Comparison of ENCODE assay signal across 19 mouse cellular contexts in genomic region chr17:45590410-45590809, GRCm38 (mm10). TPM values are rescaled to one million over a fixed set of nuclear protein-coding genes. Genes with fewer than 3 reads are reported as not detected.
A peak's percentile ranks its signal among the peaks of the same experiment; 100 is the strongest.
DNase-seq lines count a peak whose midpoint lies in the region; ATAC-seq lines count a peak whose summit lies in the region.
"Had no signal": no experiment of that assay in that cellular context is flagged by ENCODE, and none has a peak within 500 bp of the region (broad histone marks: within the 10 kb centered on the region; RNA-seq: fewer than 3 reads in every experiment).

No protein-coding gene starts in this region.

- H3K9ac ChIP-seq in forebrain, embryonic 11.5 days (ENCODE audit: low read length): no peak overlapping the region
- no peak overlapping the region for H3K9ac ChIP-seq in forebrain, embryonic 15.5 days (replicated peaks)
- H3K9ac ChIP-seq in liver, embryonic 12.5 days: no peak overlapping the region
- H3K9ac ChIP-seq: hindbrain, embryonic 12.5 days; limb, embryonic 15.5 days; lung, embryonic 14.5 days; midbrain, embryonic 13.5 days had no signal

- peaks cover 13% of the 10 kb centered on the region for H3K27me3 ChIP-seq in forebrain, embryonic 11.5 days (ENCODE audit: control insufficient read depth, insufficient read depth, low read length)
- no peaks in the 10 kb centered on the region for H3K27me3 ChIP-seq in forebrain, embryonic 15.5 days
- H3K27me3 ChIP-seq in liver, embryonic 12.5 days (replicated peaks): no peaks in the 10 kb centered on the region
- H3K27me3 ChIP-seq: limb, embryonic 15.5 days had no signal

- H3K9me3 ChIP-seq in forebrain, embryonic 11.5 days (ENCODE audit: control insufficient read depth, low read length): no peaks in the 10 kb centered on the region
- no peaks in the 10 kb centered on the region for H3K9me3 ChIP-seq in forebrain, embryonic 15.5 days
- no peaks in the 10 kb centered on the region for H3K9me3 ChIP-seq in liver, embryonic 12.5 days (replicated peaks)
- H3K9me3 ChIP-seq: hindbrain, embryonic 12.5 days; limb, embryonic 15.5 days; midbrain, embryonic 13.5 days had no signal

- DNase-seq in forebrain, embryonic 11.5 days (ENCODE audit: low spot score): peak; percentile 41
- DNase-seq in liver: peak; percentile 1
- peak; percentile 15 to 19 for DNase-seq in cerebellum, postnatal 10 days
- DNase-seq in layer of hippocampus, postnatal 36 days: no peak
- DNase-seq: layer of hippocampus, adult 9-11 months; lung, embryonic 14.5 days; retina, postnatal 1 day; thymus, adult 18-20 months had no signal

- H3K27ac ChIP-seq in forebrain, embryonic 11.5 days (ENCODE audit: low read depth, low read length): no peak overlapping the region
- no peak overlapping the region for H3K27ac ChIP-seq in forebrain, embryonic 15.5 days (replicated peaks)
- no peak overlapping the region for H3K27ac ChIP-seq in liver, embryonic 12.5 days
- peak overlapping the region; percentile 70 for H3K27ac ChIP-seq in brown adipose tissue, adult 24 weeks (replicated peaks; ENCODE audit: low read depth, low read length)
- H3K27ac ChIP-seq: hindbrain, embryonic 12.5 days; limb, embryonic 15.5 days; midbrain, embryonic 13.5 days had no signal

- H3K4me1 ChIP-seq in forebrain, embryonic 11.5 days (replicated peaks; ENCODE audit: control insufficient read depth, insufficient read depth, low read length): peaks cover 5% of the 10 kb centered on the region; the same call in 1 of the 2 replicates
- peaks cover 33% of the 10 kb centered on the region for H3K4me1 ChIP-seq in forebrain, embryonic 15.5 days
- H3K4me1 ChIP-seq in liver, embryonic 12.5 days: peaks cover 67% of the 10 kb centered on the region
- H3K4me1 ChIP-seq in brown adipose tissue, adult 24 weeks (ENCODE audit: control insufficient read depth, insufficient read depth, insufficient read length, low read length): peaks cover 54% of the 10 kb centered on the region

- 80% methylated on average over 6 of the region's 6 CpGs for WGBS in forebrain, embryonic 11.5 days
- WGBS in forebrain, embryonic 15.5 days: 89% methylated on average over 6 of the region's 6 CpGs
- WGBS in liver, embryonic 12.5 days (ENCODE audit: insufficient replicate concordance): 90% methylated on average over 6 of the region's 6 CpGs

- H3K36me3 ChIP-seq in forebrain, embryonic 11.5 days (ENCODE audit: control insufficient read depth, insufficient read depth, low read length): no peaks in the 10 kb centered on the region
- H3K36me3 ChIP-seq in forebrain, embryonic 15.5 days: 0 out of 2 replicates have a peak, but pooled peaks cover 10% of the 10 kb centered on the region
- H3K36me3 ChIP-seq in liver, embryonic 12.5 days: peaks cover 70% of the 10 kb centered on the region
- H3K36me3 ChIP-seq: midbrain, embryonic 13.5 days had no signal

- ATAC-seq in forebrain, embryonic 11.5 days (replicated peaks; ENCODE audit: low FRiP score): no peak
- no peak for ATAC-seq in forebrain, embryonic 15.5 days (replicated peaks)
- ATAC-seq in liver, embryonic 12.5 days: no peak
- ATAC-seq: midbrain, embryonic 13.5 days had no signal

- no peak overlapping the region for H3K4me2 ChIP-seq in forebrain, embryonic 11.5 days (ENCODE audit: low read depth, low read length, severe bottlenecking)
- H3K4me2 ChIP-seq in forebrain, embryonic 15.5 days (replicated peaks): no peak overlapping the region
- no peak overlapping the region for H3K4me2 ChIP-seq in liver, embryonic 12.5 days
- H3K4me2 ChIP-seq: hindbrain, embryonic 12.5 days; lung, embryonic 14.5 days; midbrain, embryonic 13.5 days had no signal

- H3K4me3 ChIP-seq in forebrain, embryonic 11.5 days (ENCODE audit: low read depth, low read length): no peak overlapping the region
- no peak overlapping the region for H3K4me3 ChIP-seq in forebrain, embryonic 15.5 days
- no peak overlapping the region for H3K4me3 ChIP-seq in liver, embryonic 12.5 days
- no peak overlapping the region for H3K4me3 ChIP-seq in brown adipose tissue, adult 24 weeks (ENCODE audit: insufficient read depth, low read depth, low read length)
- H3K4me3 ChIP-seq: hindbrain, embryonic 12.5 days; limb, embryonic 15.5 days; midbrain, embryonic 13.5 days had no signal

RNA-seq across cellular contexts. Expression of gene Slc29a1, which starts 9.0 kb away (rescaled TPM):
- polyA plus RNA-seq in forebrain, embryonic 11.5 days (2014; fragmentation: Nextera tagmentation; extraction: Ambion mirVana): 56.7 TPM in 2 replicates
- 62.5 and 63.7 TPM in 2 replicates for polyA plus RNA-seq in forebrain, embryonic 15.5 days (2015; fragmentation: Nextera tagmentation; extraction: Ambion mirVana)
- 260 and 267 TPM in 2 replicates for polyA plus RNA-seq in liver, embryonic 12.5 days (2016; fragmentation: Nextera tagmentation; extraction: Ambion mirVana)
- 32.8 and 56.5 TPM in 2 replicates for polyA plus RNA-seq in brown adipose tissue, adult 24 weeks (2012; ENCODE audit: insufficient read depth, insufficient read length, missing spikeins)
- total RNA-seq in layer of hippocampus, postnatal 36 days (2021): 10 to 100 TPM; 20.8 to 21.5 TPM

RNA-seq across cellular contexts. Expression of gene Mymx, which starts 11.5 kb away (rescaled TPM):
- polyA plus RNA-seq in forebrain, embryonic 11.5 days (2014; fragmentation: Nextera tagmentation; extraction: Ambion mirVana): not detected in 2 replicates
- polyA plus RNA-seq in forebrain, embryonic 15.5 days (2015; fragmentation: Nextera tagmentation; extraction: Ambion mirVana): not detected in 2 replicates
- 0.33 TPM in 1 of 2 replicates, not detected in the other for polyA plus RNA-seq in liver, embryonic 12.5 days (2016; fragmentation: Nextera tagmentation; extraction: Ambion mirVana)
- polyA plus RNA-seq in brown adipose tissue, adult 24 weeks (2012; ENCODE audit: insufficient read depth, insufficient read length, missing spikeins): not detected in 2 replicates
- total RNA-seq in layer of hippocampus, postnatal 36 days (2021): not detected
- total RNA-seq: adrenal gland, adult 18-20 months; gastrocnemius, adult 8-10 months; heart, adult 8-10 months; left cerebral cortex, postnatal 10 days had no signal
- polyA plus RNA-seq: intestine, embryonic 14.5 days; lung, embryonic 14.5 days; midbrain, embryonic 13.5 days had no signal

RNA-seq across cellular contexts. Expression of gene Hsp90ab1, which starts 17.3 kb away (rescaled TPM):
- polyA plus RNA-seq in forebrain, embryonic 11.5 days (2014; fragmentation: Nextera tagmentation; extraction: Ambion mirVana): 1,787 and 1,872 TPM in 2 replicates
- polyA plus RNA-seq in forebrain, embryonic 15.5 days (2015; fragmentation: Nextera tagmentation; extraction: Ambion mirVana): 1,627 and 1,637 TPM in 2 replicates
- polyA plus RNA-seq in liver, embryonic 12.5 days (2016; fragmentation: Nextera tagmentation; extraction: Ambion mirVana): 1,007 and 1,098 TPM in 2 replicates
- 869 and 998 TPM in 2 replicates for polyA plus RNA-seq in brown adipose tissue, adult 24 weeks (2012; ENCODE audit: insufficient read depth, insufficient read length, missing spikeins)
- 1,000 to 10,000 TPM; 1,811 to 1,865 TPM for total RNA-seq in layer of hippocampus, postnatal 36 days (2021)

RNA-seq across cellular contexts. Expression of gene Slc35b2, which starts 26.7 kb away (rescaled TPM):
- 103 and 105 TPM in 2 replicates for polyA plus RNA-seq in forebrain, embryonic 11.5 days (2014; fragmentation: Nextera tagmentation; extraction: Ambion mirVana)
- 97.9 and 99.8 TPM in 2 replicates for polyA plus RNA-seq in forebrain, embryonic 15.5 days (2015; fragmentation: Nextera tagmentation; extraction: Ambion mirVana)
- polyA plus RNA-seq in liver, embryonic 12.5 days (2016; fragmentation: Nextera tagmentation; extraction: Ambion mirVana): 69.1 and 72.5 TPM in 2 replicates
- polyA plus RNA-seq in brown adipose tissue, adult 24 weeks (2012; ENCODE audit: insufficient read depth, insufficient read length, missing spikeins): 17.0 and 36.4 TPM in 2 replicates
- total RNA-seq in layer of hippocampus, postnatal 36 days (2021): 10 to 100 TPM; 28.2 to 29.4 TPM

RNA-seq across cellular contexts. Expression of gene Nfkbie, which starts 34.9 kb away (rescaled TPM):
- 5.9 and 6.0 TPM in 2 replicates for polyA plus RNA-seq in forebrain, embryonic 11.5 days (2014; fragmentation: Nextera tagmentation; extraction: Ambion mirVana)
- polyA plus RNA-seq in forebrain, embryonic 15.5 days (2015; fragmentation: Nextera tagmentation; extraction: Ambion mirVana): 4.2 and 4.6 TPM in 2 replicates
- 2.0 TPM in 2 replicates for polyA plus RNA-seq in liver, embryonic 12.5 days (2016; fragmentation: Nextera tagmentation; extraction: Ambion mirVana)
- 1.4 and 1.6 TPM in 2 replicates for polyA plus RNA-seq in brown adipose tissue, adult 24 weeks (2012; ENCODE audit: insufficient read depth, insufficient read length, missing spikeins)
- total RNA-seq in layer of hippocampus, postnatal 36 days (2021): 1 to 10 TPM; 2.6 to 3.4 TPM

Comparison
In these comparisons a context has a peak if more than half of its experiments do, and no peak if none do; other contexts are left out.
1. DNase-seq: peak in forebrain, embryonic 11.5 days (single experiment), liver (single experiment) and cerebellum, postnatal 10 days (2 of 2); none in layer of hippocampus, postnatal 36 days (0 of 2).